Mouse (Mus musculus) liver, embryonic 11.5 days (tissue): ENCODE measurements around the gene Kdelc2. TPM values are rescaled to one million over a fixed set of nuclear protein-coding genes. Genes with fewer than 3 reads are reported as not detected.
A peak's percentile ranks its signal among the peaks of the same experiment; 100 is the strongest.

Experiments used
- ATAC-seq: fragments of 200-750 bp; cut with Nextera tagmentation; replicated peaks from 2 replicates; pipeline ENCODE4 v1.8.0; 2017; ENCODE audit warnings: moderate number of reproducible peaks, mild to moderate bottlenecking, moderate TSS enrichment, moderate library complexity; ENCODE audit not compliant: low FRiP score
- DNase-seq: peaks from one replicate; pipeline ENCODE4 v3.0.0-alpha.2; 2017; ENCODE audit warnings: low spot score
- H3K27ac ChIP-seq: fragments of 300-500 bp; sonication (generic); 2 replicates; pipeline ENCODE4 v1.5.1; 2014; ENCODE audit warnings: mild to moderate bottlenecking, low read depth, low read length, control low read depth
- H3K27me3 ChIP-seq: fragments of 300-500 bp; sonication (generic); replicated peaks from 2 replicates; pipeline ENCODE4 v1.6.1; 2014; ENCODE audit warnings: low read length, mixed read lengths; ENCODE audit not compliant: control insufficient read depth, insufficient read depth
- H3K36me3 ChIP-seq: fragments of 300-500 bp; sonication (generic); 2 replicates; pipeline ENCODE4 v1.6.1; 2014; ENCODE audit warnings: mild to moderate bottlenecking, low read length, moderate library complexity, mixed read lengths; ENCODE audit not compliant: control insufficient read depth, insufficient read depth
- H3K4me1 ChIP-seq: fragments of 300-500 bp; sonication (generic); replicated peaks from 2 replicates; pipeline ENCODE4 v1.6.1; 2014; ENCODE audit warnings: low read length, mixed read lengths; ENCODE audit not compliant: control insufficient read depth, insufficient read depth
- H3K4me2 ChIP-seq: fragments of 300-500 bp; sonication (generic); 2 replicates; pipeline ENCODE4 v1.6.1; 2014; ENCODE audit warnings: mild to moderate bottlenecking, control low read depth, moderate library complexity
- H3K4me3 ChIP-seq: fragments of 300-500 bp; sonication (generic); 2 replicates; pipeline ENCODE4 v1.5.1; 2014; ENCODE audit warnings: low read depth, low read length, control low read depth
- H3K9ac ChIP-seq: fragments of 300-500 bp; sonication (generic); 2 replicates; pipeline ENCODE4 v1.6.1; 2014; ENCODE audit warnings: low read depth, low read length, control low read depth
- H3K9me3 ChIP-seq: fragments of 300-500 bp; sonication (generic); 2 replicates; pipeline ENCODE4 v1.6.1; 2016; ENCODE audit warnings: low read length, inconsistent platforms, mixed read lengths; ENCODE audit not compliant: control insufficient read depth
- WGBS: fragments of 180-500 bp; shearing (Covaris S2); extraction: QIAGEN DNeasy Blood & Tissue Kit; methylation state at CpG from one replicate; pipeline ENCODE4 v1.1.7; 2014; 5-methylcytosine and 5-hydroxymethylcytosine counted together
- polyA plus RNA-seq: library from polyadenylated mRNA; unstranded; fragments of >200 nt; fragmentation: Nextera tagmentation; extraction: Ambion mirVana; gene quantifications from 2 replicates; pipeline ENCODE4 v1.2.1, GENCODE M21; 2014

Gene Kdelc2
- polyA plus RNA-seq, 1 experiment from 2014 or later: 11.2 TPM

DNA sequence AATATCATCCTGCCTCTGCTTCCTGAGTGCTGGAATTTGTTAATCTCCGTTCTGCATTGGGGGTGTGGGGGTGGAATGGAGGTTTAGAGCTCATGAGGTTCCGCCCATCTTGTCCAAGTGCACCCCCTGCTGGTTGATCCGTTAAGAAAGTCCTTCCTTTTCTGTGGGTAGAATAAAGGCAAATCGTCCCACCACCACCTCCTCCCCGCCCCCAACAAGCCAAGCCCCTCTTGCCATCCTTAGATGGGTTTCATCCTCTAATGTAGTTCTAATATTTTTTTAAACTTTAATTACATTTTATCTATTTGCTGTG, 14.5 kb downstream of the Kdelc2 start:
- no peak overlapping the region for H3K4me3 ChIP-seq
- ATAC-seq (no peak; the same call in 1 of the 2 replicates), DNase-seq (peak; percentile 57)
- H3K27ac ChIP-seq: no peak overlapping the region
- no peaks in the 10 kb centered on the region for H3K36me3 ChIP-seq
- H3K27me3 ChIP-seq: no peaks in the 10 kb centered on the region
- no peak overlapping the region for H3K9ac ChIP-seq
- H3K9me3 ChIP-seq: no peaks in the 10 kb centered on the region
- H3K4me2 ChIP-seq: no peak overlapping the region
- H3K4me1 ChIP-seq: peaks cover 3% of the 10 kb centered on the region; the same call in 1 of the 2 replicates
- WGBS: 6% methylated on average over 5 of the region's 5 CpGs

- Histone ChIP-seq H3K4me2 (no peak overlapping the region), H3K4me1 (peaks cover 3% of the 10 kb centered on the region; the same call in 1 of the 2 replicates), H3K27me3 (no peaks in the 10 kb centered on the region), H3K9ac (no peak overlapping the region), H3K4me3 (no peak overlapping the region), H3K27ac (no peak overlapping the region), H3K36me3 (no peaks in the 10 kb centered on the region), H3K9me3 (no peaks in the 10 kb centered on the region)
- whole genome bisulfite sequencing: 90% methylated on average over 8 of the region's 8 CpGs
- ATAC-seq (no peak), DNase-seq (no peak)
Measured at GRCm38 (mm10) chr9:53399537-53399936, 15.7 kb downstream of the Kdelc2 start.

GRCm38 (mm10) chr9:53400696-53401095, 16.9 kb downstream of the Kdelc2 start:
- Histone ChIP-seq H3K27me3 (no peaks in the 10 kb centered on the region), H3K27ac (no peak overlapping the region), H3K36me3 (no peaks in the 10 kb centered on the region), H3K4me1 (peaks cover 3% of the 10 kb centered on the region; the same call in 1 of the 2 replicates), H3K4me2 (no peak overlapping the region), H3K4me3 (no peak overlapping the region), H3K9ac (no peak overlapping the region), H3K9me3 (no peaks in the 10 kb centered on the region)
- ATAC-seq (no peak), DNase-seq (no peak)
- 87% methylated on average over 4 of the region's 4 CpGs for WGBS

DNA sequence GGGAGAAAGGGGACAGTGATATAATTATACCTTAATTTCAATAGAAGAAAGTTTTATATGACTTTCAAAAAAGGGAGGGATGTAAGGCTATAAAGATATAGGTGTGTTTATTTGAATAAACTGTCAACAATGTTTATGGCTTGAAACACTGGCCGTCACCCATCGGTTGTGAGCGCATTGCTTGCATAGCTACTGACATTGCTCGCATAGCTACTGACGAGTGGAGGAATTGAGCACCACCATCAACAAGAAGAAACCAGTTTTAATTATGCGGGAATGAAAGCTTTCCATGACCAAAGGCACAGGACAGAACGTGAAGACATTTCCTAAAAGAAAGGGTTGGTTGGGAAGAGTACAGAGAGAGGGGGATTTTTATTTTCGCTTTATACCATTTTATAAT, 17.3 kb downstream of the Kdelc2 start:
- Histone ChIP-seq H3K9me3 (no peaks in the 10 kb centered on the region), H3K4me2 (no peak overlapping the region), H3K27me3 (no peaks in the 10 kb centered on the region), H3K4me3 (no peak overlapping the region), H3K4me1 (peaks cover 3% of the 10 kb centered on the region; the same call in 1 of the 2 replicates), H3K27ac (no peak overlapping the region), H3K36me3 (no peaks in the 10 kb centered on the region), H3K9ac (no peak overlapping the region)
- ATAC-seq (no peak), DNase-seq (no peak)
- 85% methylated on average over 8 of the region's 8 CpGs for WGBS

DNA sequence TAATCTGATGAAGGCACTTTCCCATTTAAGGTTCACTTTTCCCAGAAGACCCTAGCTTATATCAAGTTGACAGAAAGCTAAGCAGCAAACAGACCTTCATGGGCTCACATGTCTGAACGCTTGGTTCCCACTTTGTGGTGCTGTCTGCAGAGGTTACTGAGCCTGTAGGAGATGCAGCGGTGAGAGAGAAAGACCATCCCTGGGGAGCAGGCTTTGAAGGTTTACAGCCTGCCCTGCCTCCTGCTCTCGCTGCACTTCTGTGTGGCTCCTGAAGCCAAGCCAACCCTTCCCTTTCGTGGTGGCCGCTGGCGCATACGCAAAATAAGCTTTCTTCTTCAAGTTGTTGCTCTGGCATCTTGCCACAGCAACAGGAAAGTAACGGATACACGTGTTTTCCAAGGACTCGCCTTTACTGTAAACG, 18.5 kb downstream of the Kdelc2 start, which contains the start of gene 4930550C14Rik:
TSS of gene 4930550C14Rik (plus strand) at position 35 of the 421 bp plus-strand sequence.
- H3K4me1 ChIP-seq: peaks cover 3% of the 10 kb centered on the region; the same call in 1 of the 2 replicates
- no peaks in the 10 kb centered on the region for H3K9me3 ChIP-seq
- no peak for DNase-seq
- H3K4me2 ChIP-seq: peak within 1 kb of the TSS; percentile 18
- H3K27me3 ChIP-seq: no peaks in the 10 kb centered on the region
- no peak within 1 kb of the TSS for H3K4me3 ChIP-seq
- 39% methylated on average over 11 of the region's 11 CpGs for WGBS
- no peak for ATAC-seq
- H3K27ac ChIP-seq: no peak within 1 kb of the TSS
- H3K9ac ChIP-seq: no peak within 1 kb of the TSS
- no peaks in the 10 kb centered on the region for H3K36me3 ChIP-seq

DNA sequence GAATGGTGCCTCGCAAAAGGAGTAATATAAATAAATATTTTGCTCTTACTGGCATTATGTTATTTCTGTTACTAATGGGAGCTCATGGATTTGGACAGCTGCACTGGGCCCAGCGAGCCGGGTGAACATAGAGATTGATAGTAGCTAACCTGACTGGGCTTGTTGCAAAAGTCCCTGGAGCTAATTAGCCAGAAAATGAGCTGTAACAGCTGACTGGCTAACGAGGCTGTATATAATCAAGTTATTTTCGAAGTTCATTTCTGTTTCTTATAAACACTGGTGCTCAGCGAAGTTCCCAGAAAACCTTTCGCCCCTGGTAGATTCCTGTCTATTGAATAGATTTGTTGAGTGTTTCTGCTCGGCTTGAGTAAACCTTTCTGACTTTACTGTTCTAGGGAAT, 19.2 kb downstream of the Kdelc2 start:
- DNase-seq (no peak), ATAC-seq (no peak)
- H3K4me1 ChIP-seq: peaks cover 3% of the 10 kb centered on the region; the same call in 1 of the 2 replicates
- no peaks in the 10 kb centered on the region for H3K9me3 ChIP-seq
- 81% methylated on average over 8 of the region's 8 CpGs for WGBS
- no peak overlapping the region for H3K27ac ChIP-seq
- no peak overlapping the region for H3K4me3 ChIP-seq
- no peak overlapping the region for H3K9ac ChIP-seq
- H3K27me3 ChIP-seq: no peaks in the 10 kb centered on the region
- no peak overlapping the region for H3K4me2 ChIP-seq
- H3K36me3 ChIP-seq: no peaks in the 10 kb centered on the region

DNA sequence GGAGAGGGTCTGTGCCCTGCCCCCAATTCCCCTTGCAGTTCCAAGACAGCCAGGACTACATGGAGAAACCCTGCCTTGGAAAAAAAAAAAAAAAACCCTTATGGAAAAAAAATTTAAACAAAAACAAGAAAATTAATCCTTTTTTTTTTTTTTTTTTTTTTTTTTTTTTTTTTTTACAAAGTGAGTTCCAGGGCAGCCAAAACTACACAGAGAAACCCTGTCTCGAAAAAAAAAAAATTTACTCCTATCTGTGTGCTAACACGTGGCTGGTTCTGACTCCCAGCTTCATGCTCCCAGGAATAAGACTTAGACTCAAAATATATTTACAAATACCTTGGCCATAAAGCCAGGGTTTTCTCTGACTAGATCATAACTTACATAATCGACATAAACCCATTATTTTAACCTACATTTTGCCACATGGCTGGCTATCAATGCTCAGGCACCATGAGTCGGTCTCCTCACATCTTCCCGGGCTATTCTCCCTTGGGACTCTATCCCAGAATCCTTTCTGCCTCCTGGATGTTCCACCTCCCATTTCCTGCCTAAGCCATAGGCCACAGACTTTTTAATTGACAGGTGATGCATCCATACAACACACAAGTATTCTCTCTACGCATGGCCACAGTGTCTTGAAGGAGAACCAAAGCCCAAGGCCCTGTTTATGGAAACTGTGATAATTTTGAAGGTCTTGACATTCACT, 20.4 kb downstream of the Kdelc2 start:
- Histone ChIP-seq H3K9me3 (no peaks in the 10 kb centered on the region), H3K27me3 (no peaks in the 10 kb centered on the region), H3K9ac (no peak overlapping the region), H3K4me2 (no peak overlapping the region; the same call in 1 of the 2 replicates), H3K4me3 (no peak overlapping the region), H3K27ac (no peak overlapping the region), H3K4me1 (0 out of 2 replicates have a peak, but pooled peaks cover 5% of the 10 kb centered on the region), H3K36me3 (no peaks in the 10 kb centered on the region)
- DNase-seq (no peak), ATAC-seq (no peak)
- 78% methylated on average over 6 of the region's 6 CpGs for WGBS

- WGBS: 32% methylated on average over 21 of the region's 21 CpGs
- H3K4me2 ChIP-seq: peak overlapping the region; percentile 58
- peak; percentile 64 for DNase-seq
- H3K9ac ChIP-seq: 0 out of 2 replicates have a peak overlapping the region, but pooled peaks have one; percentile 21
- peak overlapping the region; percentile 15 for H3K4me3 ChIP-seq
- peaks cover 9% of the 10 kb centered on the region for H3K4me1 ChIP-seq
- H3K9me3 ChIP-seq: no peaks in the 10 kb centered on the region
- no peaks in the 10 kb centered on the region for H3K27me3 ChIP-seq
- no peaks in the 10 kb centered on the region for H3K36me3 ChIP-seq
- H3K27ac ChIP-seq: no peak overlapping the region
- no peak; the same call in 1 of the 2 replicates for ATAC-seq
Measured at GRCm38 (mm10) chr9:53404753-53405722, 21.2 kb downstream of the Kdelc2 start.
